Mouse (Mus musculus) heart, postnatal 4 days (tissue): ENCODE measurements around the gene Ighmbp2. TPM values are rescaled to one million over a fixed set of nuclear protein-coding genes. Genes with fewer than 3 reads are reported as not detected.

Experiments
- DNase-seq: peaks from one replicate; pipeline ENCODE4 v3.0.0; 2021
- total RNA-seq, 2 experiments: library from RNA; stranded (reverse); gene quantifications; 2 replicates each; pipeline ENCODE4 v1.2.3; 2021

Ighmbp2 gene
- total RNA-seq: 1 to 10 TPM; 4.4 to 4.5 TPM

- peak; percentile 95 for DNase-seq
Observed at GRCm38 (mm10) chr19:3282572-3283467, at the start of gene Ighmbp2, which contains the start of gene Mrpl21. Gene Ighmbp2 (minus strand): TSS chr19:3283017. Gene Mrpl21 (plus strand): TSS chr19:3282901.

GRCm38 (mm10) chr19:3326479-3327047 lies 43.7 kb upstream of the Ighmbp2 start:
- DNase-seq: peak; percentile 49

GRCm38 (mm10) chr19:3325771-3326478 lies 43.1 kb upstream of the Ighmbp2 start:
- peak; percentile 46 for DNase-seq

- DNase-seq: peak; percentile 97
Observed at GRCm38 (mm10) chr19:3324931-3325711, 42.3 kb upstream of the Ighmbp2 start.

- peak; percentile 40 for DNase-seq
Observed at GRCm38 (mm10) chr19:3324271-3324811, 41.5 kb upstream of the Ighmbp2 start.

GRCm38 (mm10) chr19:3323753-3324270 lies 41.0 kb upstream of the Ighmbp2 start:
- peak; percentile 81 for DNase-seq

- peak; percentile 93 for DNase-seq
Observed at GRCm38 (mm10) chr19:3323201-3323621, 40.4 kb upstream of the Ighmbp2 start.

GRCm38 (mm10) chr19:3322261-3322969 lies 39.6 kb upstream of the Ighmbp2 start, which contains the start of gene Cpt1a:
Gene Cpt1a (plus strand): TSS chr19:3322334.
- peak; percentile 69 for DNase-seq

- DNase-seq: peak; percentile 84
Observed at GRCm38 (mm10) chr19:3321617-3322016, 38.8 kb upstream of the Ighmbp2 start.

GRCm38 (mm10) chr19:3320801-3321200 lies 38.0 kb upstream of the Ighmbp2 start:
- DNase-seq: no peak

- no peak for DNase-seq
Observed at GRCm38 (mm10) chr19:3320086-3320485, 37.3 kb upstream of the Ighmbp2 start.

- DNase-seq: no peak
Observed at GRCm38 (mm10) chr19:3319341-3319740, 36.5 kb upstream of the Ighmbp2 start.

- DNase-seq: no peak
Observed at GRCm38 (mm10) chr19:3307175-3307949, 24.5 kb upstream of the Ighmbp2 start.

GRCm38 (mm10) chr19:3304017-3304416 lies 21.2 kb upstream of the Ighmbp2 start:
- no peak for DNase-seq

GRCm38 (mm10) chr19:3297775-3298174 lies 15.0 kb upstream of the Ighmbp2 start:
- DNase-seq: no peak

- DNase-seq: no peak
Observed at GRCm38 (mm10) chr19:3297034-3297433, 14.2 kb upstream of the Ighmbp2 start.

- no peak for DNase-seq
Observed at GRCm38 (mm10) chr19:3295245-3295644, 12.4 kb upstream of the Ighmbp2 start.

- no peak for DNase-seq
Observed at GRCm38 (mm10) chr19:3292993-3293392, 10.2 kb upstream of the Ighmbp2 start.

- DNase-seq: peak; percentile 79
Observed at GRCm38 (mm10) chr19:3292028-3292427, 9.2 kb upstream of the Ighmbp2 start.

GRCm38 (mm10) chr19:3289006-3289405 lies 6.2 kb upstream of the Ighmbp2 start:
- DNase-seq: no peak
